In genomic region chr5:118069315-118069714, GRCm38 (mm10) we compare ENCODE assay signal across 9 mouse cellular contexts. TPM values are rescaled to one million over a fixed set of nuclear protein-coding genes. Genes with fewer than 3 reads are reported as not detected.
A peak's percentile ranks its signal among the peaks of the same experiment; 100 is the strongest.
DNase-seq lines count a peak whose midpoint lies in the region; ATAC-seq and TF ChIP-seq lines count a peak whose summit lies in the region.
"Had no signal": no experiment of that assay in that cellular context is flagged by ENCODE, and none has a peak within 500 bp of the region (broad histone marks: within the 10 kb centered on the region; RNA-seq: fewer than 3 reads in every experiment).

No protein-coding gene starts in this region.

- no peak overlapping the region for H3K4me2 ChIP-seq in embryonic facial prominence, embryonic 14.5 days (ENCODE audit: low read depth, low read length)
- no peak overlapping the region for H3K4me2 ChIP-seq in liver, postnatal 0 days (ENCODE audit: low read depth, low read length)
- no peak overlapping the region for H3K4me2 ChIP-seq in neural tube, embryonic 15.5 days

- TF ChIP-seq EP300 in liver, postnatal 0 days (IDR thresholded peaks at IDR 0.05; ENCODE audit: low read depth) = no peak

- DNase-seq in CD4-positive, CD25-positive, alpha-beta regulatory T cell, adult 2 months (ENCODE audit: low read depth, low spot score) = peak; percentile 90
- peak; percentile 75 for DNase-seq in adrenal gland, postnatal 25 days
- DNase-seq in embryonic facial prominence, embryonic 14.5 days (ENCODE audit: low spot score) = peak; percentile 73
- DNase-seq in heart, postnatal 10 days = peak; percentile 81 to 83
- peak; percentile 78 to 82 for DNase-seq in kidney, postnatal 4 days
- peak; percentile 68 for DNase-seq in liver, postnatal 0 days
- peak; percentile 61 to 69 for DNase-seq in thymus, adult 18-20 months

- intact Hi-C loops in heart, postnatal 10 days (cut with DNase I) = loop anchor here (1.0 to 5.0 kb wide), 2 partner anchors 47 to 65 kb away; no protein-coding TSS in a partner anchor

- no peaks in the 10 kb centered on the region for H3K27me3 ChIP-seq in embryonic facial prominence, embryonic 14.5 days (replicated peaks; ENCODE audit: control insufficient read depth, insufficient read depth, low read length)
- H3K27me3 ChIP-seq in liver, postnatal 0 days (ENCODE audit: insufficient read depth, low read length) = no peaks in the 10 kb centered on the region
- H3K27me3 ChIP-seq in neural tube, embryonic 15.5 days (replicated peaks) = no peaks in the 10 kb centered on the region

- H3K4me3 ChIP-seq in embryonic facial prominence, embryonic 14.5 days (ENCODE audit: low read depth, low read length) = no peak overlapping the region
- H3K4me3 ChIP-seq in liver, postnatal 0 days (ENCODE audit: low read depth, low read length) = no peak overlapping the region
- no peak overlapping the region for H3K4me3 ChIP-seq in neural tube, embryonic 15.5 days (replicated peaks)
- H3K4me3 ChIP-seq: erythroblast, embryonic 14.5 days had no signal

- no peak overlapping the region for H3K27ac ChIP-seq in embryonic facial prominence, embryonic 14.5 days (replicated peaks; ENCODE audit: low read depth, low read length)
- H3K27ac ChIP-seq in liver, postnatal 0 days (ENCODE audit: low read depth) = no peak overlapping the region
- H3K27ac ChIP-seq in neural tube, embryonic 15.5 days (replicated peaks) = no peak overlapping the region

- ATAC-seq in embryonic facial prominence, embryonic 14.5 days (ENCODE audit: low read depth) = peak; percentile 39; the same call in 1 of the 2 replicates
- peak; percentile 51 for ATAC-seq in liver, postnatal 0 days
- ATAC-seq in neural tube, embryonic 15.5 days (ENCODE audit: low FRiP score) = peak; percentile 45; the same call in 1 of the 2 replicates

- no peaks in the 10 kb centered on the region for H3K4me1 ChIP-seq in embryonic facial prominence, embryonic 14.5 days (ENCODE audit: control insufficient read depth, insufficient read depth, low read length)
- no peaks in the 10 kb centered on the region for H3K4me1 ChIP-seq in liver, postnatal 0 days (ENCODE audit: insufficient read depth)
- H3K4me1 ChIP-seq in neural tube, embryonic 15.5 days = peaks cover 27% of the 10 kb centered on the region

- peak; percentile 87 for TF ChIP-seq CTCF in liver, postnatal 0 days (IDR thresholded peaks at IDR 0.05; ENCODE audit: low read depth)

- no peaks in the 10 kb centered on the region for H3K9me3 ChIP-seq in embryonic facial prominence, embryonic 14.5 days (ENCODE audit: control insufficient read depth, low read length)
- H3K9me3 ChIP-seq in liver, postnatal 0 days (ENCODE audit: low read length) = no peaks in the 10 kb centered on the region
- H3K9me3 ChIP-seq in neural tube, embryonic 15.5 days (replicated peaks) = no peaks in the 10 kb centered on the region

- peaks cover 70% of the 10 kb centered on the region for H3K36me3 ChIP-seq in embryonic facial prominence, embryonic 14.5 days (ENCODE audit: control insufficient read depth, insufficient read depth, low read length)
- H3K36me3 ChIP-seq in liver, postnatal 0 days (replicated peaks; ENCODE audit: insufficient read depth, low read length) = peaks cover 37% of the 10 kb centered on the region
- peaks cover 23% of the 10 kb centered on the region for H3K36me3 ChIP-seq in neural tube, embryonic 15.5 days

- H3K9ac ChIP-seq in embryonic facial prominence, embryonic 14.5 days (ENCODE audit: low read depth, low read length) = 0 out of 2 replicates have a peak overlapping the region, but pooled peaks have one; percentile 10
- H3K9ac ChIP-seq in liver, postnatal 0 days (replicated peaks) = no peak overlapping the region
- H3K9ac ChIP-seq in neural tube, embryonic 15.5 days (replicated peaks) = no peak overlapping the region

- whole genome bisulfite sequencing in embryonic facial prominence, embryonic 14.5 days = 52% methylated on average over 9 of the region's 9 CpGs
- WGBS in liver, postnatal 0 days (ENCODE audit: insufficient replicate concordance) = 40% methylated on average over 9 of the region's 9 CpGs
- WGBS in neural tube, embryonic 15.5 days = 48% methylated on average over 9 of the region's 9 CpGs

RNA-seq across cellular contexts. Expression of gene Tesc, which starts 41.8 kb away (rescaled TPM):
- 103 and 131 TPM in 2 replicates for total RNA-seq in adrenal gland, postnatal 25 days (2021)
- 10.4 and 12.1 TPM in 2 replicates for polyA plus RNA-seq in embryonic facial prominence, embryonic 14.5 days (2014; fragmentation: Nextera tagmentation; extraction: Ambion mirVana)
- total RNA-seq in heart, postnatal 10 days (2021) = 100 to 1,000 TPM; 111 to 112 TPM
- 4.5 and 4.6 TPM in 2 replicates for polyA plus RNA-seq in liver, postnatal 0 days (2015; fragmentation: Nextera tagmentation; extraction: Ambion mirVana)
- polyA plus RNA-seq in neural tube, embryonic 15.5 days (2015; fragmentation: Nextera tagmentation; extraction: Ambion mirVana) = 3.5 and 3.9 TPM in 2 replicates
